20 mouse cellular contexts compared by ENCODE assay signal in genomic region chr11:82310336-82311045, GRCm38 (mm10). TPM values are rescaled to one million over a fixed set of nuclear protein-coding genes. Genes with fewer than 3 reads are reported as not detected.
A peak's percentile ranks its signal among the peaks of the same experiment; 100 is the strongest.
DNase-seq lines count a peak whose midpoint lies in the region; ATAC-seq and TF ChIP-seq lines count a peak whose summit lies in the region.
"Had no signal": no experiment of that assay in that cellular context is flagged by ENCODE, and none has a peak within 500 bp of the region (broad histone marks: within the 10 kb centered on the region; RNA-seq: fewer than 3 reads in every experiment).

No protein-coding gene starts in this region.

- no peak overlapping the region for H3K27ac ChIP-seq in neural tube, embryonic 11.5 days (ENCODE audit: low read depth, low read length)
- no peak overlapping the region for H3K27ac ChIP-seq in hindbrain, embryonic 16.5 days (ENCODE audit: low read depth, low read length)
- no peak overlapping the region for H3K27ac ChIP-seq in heart, adult 2 months
- H3K27ac ChIP-seq: embryonic facial prominence, embryonic 12.5 days; left cerebral cortex, adult 2 months; liver, embryonic 12.5 days had no signal

- TF ChIP-seq EP300 in heart, adult 2 months (IDR thresholded peaks at IDR 0.05; ENCODE audit: insufficient read depth, low read depth, low read length) = no peak

- no peak overlapping the region for H3K4me3 ChIP-seq in neural tube, embryonic 11.5 days (ENCODE audit: low read depth, low read length)
- H3K4me3 ChIP-seq in hindbrain, embryonic 16.5 days (ENCODE audit: low read length) = no peak overlapping the region
- no peak overlapping the region for H3K4me3 ChIP-seq in heart, adult 2 months
- H3K4me3 ChIP-seq: embryonic facial prominence, embryonic 12.5 days; left cerebral cortex, adult 2 months; liver, embryonic 12.5 days had no signal

- H3K9ac ChIP-seq in neural tube, embryonic 11.5 days (ENCODE audit: low read length) = no peak overlapping the region
- no peak overlapping the region for H3K9ac ChIP-seq in hindbrain, embryonic 16.5 days (ENCODE audit: low read depth, low read length)
- H3K9ac ChIP-seq in heart, adult 2 months (ENCODE audit: low read depth, low read length) = no peak overlapping the region
- H3K9ac ChIP-seq: embryonic facial prominence, embryonic 12.5 days; liver, embryonic 12.5 days had no signal

- peak; percentile 7 for DNase-seq in embryo, embryonic 11 days
- DNase-seq in embryo, embryonic 9.5 days (ENCODE audit: extremely low spot score) = no peak
- DNase-seq in neural tube, embryonic 11.5 days (ENCODE audit: low spot score) = peak; percentile 18
- DNase-seq in neural tube, embryonic 10.5 days (ENCODE audit: extremely low spot score, low spot score) = no peak
- DNase-seq in retina, embryonic 14.5 days (ENCODE audit: low spot score) = peak; percentile 47
- no peak for DNase-seq in heart, adult 2 months
- DNase-seq: adrenal gland, postnatal 10 days; cerebellum, adult 11 months; gastrocnemius, postnatal 36 days; kidney, postnatal 4 days; thymus, adult 2 months had no signal

- ATAC-seq in neural tube, embryonic 11.5 days (ENCODE audit: insufficient read depth, low FRiP score, low TSS enrichment) = no peak
- ATAC-seq in hindbrain, embryonic 16.5 days = peak; percentile 77
- ATAC-seq in granulocyte monocyte progenitor cell, adult 5-6 weeks (replicated peaks; ENCODE audit: poor library complexity, severe bottlenecking) = no peak
- ATAC-seq: intestine, postnatal 0 days; liver, embryonic 12.5 days; lung, postnatal 0 days had no signal

- H3K79me2 ChIP-seq in heart, adult 2 months (replicated peaks; ENCODE audit: control insufficient read depth, insufficient read depth, low read length) = no peaks in the 10 kb centered on the region

- no peaks in the 10 kb centered on the region for H3K27me3 ChIP-seq in neural tube, embryonic 11.5 days (ENCODE audit: control insufficient read depth, insufficient read depth, low read length)
- no peaks in the 10 kb centered on the region for H3K27me3 ChIP-seq in hindbrain, embryonic 16.5 days (replicated peaks; ENCODE audit: control insufficient read depth, insufficient read depth, low read length)
- H3K27me3 ChIP-seq in heart, adult 2 months (ENCODE audit: control insufficient read depth, insufficient read depth, low read length) = no peaks in the 10 kb centered on the region
- H3K27me3 ChIP-seq: embryonic facial prominence, embryonic 12.5 days; liver, embryonic 12.5 days had no signal

- H3K9me3 ChIP-seq in neural tube, embryonic 11.5 days (ENCODE audit: control insufficient read depth, low read length) = no peaks in the 10 kb centered on the region
- no peaks in the 10 kb centered on the region for H3K9me3 ChIP-seq in hindbrain, embryonic 16.5 days (ENCODE audit: control insufficient read depth, low read length)
- H3K9me3 ChIP-seq: embryonic facial prominence, embryonic 12.5 days; liver, embryonic 12.5 days had no signal

- TF ChIP-seq CTCF in heart, adult 2 months (IDR thresholded peaks at IDR 0.05) = no peak

- 0 out of 2 replicates have a peak overlapping the region, but pooled peaks have one; percentile 6 for H3K4me2 ChIP-seq in neural tube, embryonic 11.5 days (ENCODE audit: low read depth)
- H3K4me2 ChIP-seq in hindbrain, embryonic 16.5 days (ENCODE audit: low read length) = peak overlapping the region; percentile 37
- H3K4me2 ChIP-seq: embryonic facial prominence, embryonic 12.5 days; liver, embryonic 12.5 days had no signal

- TF ChIP-seq POLR2A in heart, adult 2 months (IDR thresholded peaks at IDR 0.05; ENCODE audit: insufficient read depth, low read depth, low read length) = no peak

- no peaks in the 10 kb centered on the region for H3K36me3 ChIP-seq in neural tube, embryonic 11.5 days (ENCODE audit: control insufficient read depth, insufficient read depth, low read length)
- no peaks in the 10 kb centered on the region for H3K36me3 ChIP-seq in hindbrain, embryonic 16.5 days (ENCODE audit: control insufficient read depth, insufficient read depth, low read length)
- H3K36me3 ChIP-seq in heart, adult 2 months (ENCODE audit: control insufficient read depth, insufficient read depth, low read length) = no peaks in the 10 kb centered on the region
- H3K36me3 ChIP-seq: embryonic facial prominence, embryonic 12.5 days; liver, embryonic 12.5 days had no signal

- no peaks in the 10 kb centered on the region for H3K4me1 ChIP-seq in neural tube, embryonic 11.5 days (ENCODE audit: control insufficient read depth, insufficient read depth, low read length)
- peaks cover 3% of the 10 kb centered on the region; the same call in 1 of the 2 replicates for H3K4me1 ChIP-seq in hindbrain, embryonic 16.5 days (ENCODE audit: control insufficient read depth, insufficient read depth, low read depth, low read length)
- H3K4me1 ChIP-seq in heart, adult 2 months (ENCODE audit: control insufficient read depth, insufficient read depth, low read length) = no peaks in the 10 kb centered on the region
- H3K4me1 ChIP-seq: embryonic facial prominence, embryonic 12.5 days; liver, embryonic 12.5 days had no signal

- intact Hi-C loops in heart, adult 2 months (cut with DNase I) = no loop called here

- 28% methylated on average over 12 of the region's 12 CpGs for WGBS in neural tube, embryonic 11.5 days
- WGBS in hindbrain, embryonic 16.5 days = 13% methylated on average over 12 of the region's 12 CpGs
- 21% methylated on average over 12 of the region's 12 CpGs for WGBS in heart, adult 2 months

RNA-seq across cellular contexts. Expression of gene Ccl1, which starts 5.0 kb away (rescaled TPM):
- polyA plus RNA-seq in neural tube, embryonic 11.5 days (2014; fragmentation: Nextera tagmentation; extraction: Ambion mirVana) = not detected in 2 replicates
- 0.46 TPM in 1 of 2 replicates, not detected in the other for polyA plus RNA-seq in hindbrain, embryonic 16.5 days (2015; fragmentation: Nextera tagmentation; extraction: Ambion mirVana)
- total RNA-seq in granulocyte monocyte progenitor cell, adult 5-6 weeks (2014; fragmentation: Nextera tagmentation) = not detected in 2 replicates
- total RNA-seq in granulocyte monocyte progenitor cell, adult 5-6 weeks (2017) = not detected in 2 replicates
- total RNA-seq in heart, adult 2 months (2021) = not detected
- not detected in 2 replicates for polyA plus RNA-seq in heart, adult 2 months (2012; rRNA removed)
- total RNA-seq: adrenal gland, postnatal 10 days; gastrocnemius, postnatal 36 days; left cerebral cortex, adult 2 months; monocyte, adult 5-6 weeks had no signal
- polyA plus RNA-seq: embryonic facial prominence, embryonic 12.5 days; heart, postnatal 0 days; intestine, postnatal 0 days; liver, embryonic 12.5 days; lung, postnatal 0 days had no signal

Comparison
In these comparisons a context has a peak if more than half of its experiments do, and no peak if none do; other contexts are left out.
1. DNase-seq: peak in embryo, embryonic 11 days (single experiment), neural tube, embryonic 11.5 days (single experiment) and retina, embryonic 14.5 days (single experiment); none in embryo, embryonic 9.5 days (single experiment), neural tube, embryonic 10.5 days (single experiment) and heart, adult 2 months (0 of 2).